Mouse (Mus musculus) activated CD4-positive, CD25-positive, alpha-beta regulatory T cell, adult 4 months (primary cell): ENCODE data around the gene Ankzf1. TPM values are rescaled to one million over a fixed set of nuclear protein-coding genes. Genes with fewer than 3 reads are reported as not detected.

ENCODE experiments used
- ATAC-seq: one replicate; pipeline ENCODE4 v1.8.0; 2017
- polyA plus RNA-seq, 2 experiments: library from polyadenylated mRNA; unstranded; fragments of 100-300 nt; shearing (Covaris generic); gene quantifications; one replicate each; pipeline ENCODE4 v1.2.1; 2017

Gene Ankzf1
- polyA plus RNA-seq, 2 experiments from 2014 or later, result 14.1 to 17.1 TPM

DNA sequence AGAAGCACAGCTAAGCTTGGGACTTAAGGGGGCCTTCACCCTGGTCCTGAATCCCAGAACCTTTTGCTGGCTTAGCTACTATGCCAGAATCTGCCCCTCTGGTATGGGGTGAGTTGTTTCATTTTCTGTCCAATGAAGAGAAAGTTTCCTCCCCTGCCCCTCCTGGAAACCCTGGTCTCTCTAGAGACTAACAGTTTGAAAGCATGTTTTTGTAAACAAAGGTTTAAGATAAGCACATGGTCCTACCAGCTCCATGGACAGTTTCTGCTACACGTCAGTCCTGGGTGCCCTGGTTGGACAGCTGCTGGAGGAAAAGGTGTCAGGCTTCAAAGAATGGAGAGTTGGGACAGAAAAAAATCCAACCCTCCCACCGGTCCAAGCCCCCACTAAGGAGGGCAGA lies 1.4 kb upstream of the Ankzf1 start:
- ATAC-seq, result no peak

DNA sequence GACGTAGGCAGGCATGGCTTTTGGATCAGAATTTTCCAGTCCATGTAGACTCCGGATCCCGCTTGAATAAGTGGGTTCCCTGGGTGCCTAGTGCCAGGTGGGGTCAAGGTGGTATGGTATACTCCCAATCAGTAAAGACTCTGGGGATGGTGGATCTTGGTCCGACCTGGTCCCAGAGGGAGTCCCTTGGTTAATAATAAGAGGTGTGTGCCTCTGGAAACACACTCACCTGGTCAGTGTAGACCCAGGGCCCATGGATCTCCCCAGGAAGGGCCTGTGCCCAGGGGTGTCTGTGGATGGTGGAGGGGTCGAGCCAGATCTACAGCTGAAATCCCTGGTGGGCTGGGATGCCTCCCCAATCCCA lies 711 bp upstream of the Ankzf1 start:
- no peak for ATAC-seq

DNA sequence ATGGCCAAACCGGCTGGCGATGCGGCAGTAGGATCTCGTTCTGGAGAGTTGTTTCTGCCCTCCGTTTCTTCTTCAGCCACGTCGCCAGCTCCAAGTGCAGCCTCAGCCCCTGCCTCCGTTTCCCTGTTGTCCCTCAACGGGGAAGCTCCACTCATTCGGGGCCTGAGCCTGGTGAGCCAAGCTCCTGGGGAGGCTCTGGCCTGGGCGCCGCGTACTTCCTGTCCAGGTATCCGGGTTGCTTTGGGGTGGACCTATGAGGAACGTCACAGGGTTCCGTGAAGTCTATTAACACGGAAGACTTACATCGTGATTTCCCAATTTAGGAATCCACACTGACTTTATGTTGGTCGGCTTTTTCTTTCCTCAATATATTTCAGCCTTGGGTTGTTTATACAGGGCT lies 501 bp downstream of the Ankzf1 start:
- peak; percentile 8 for ATAC-seq

DNA sequence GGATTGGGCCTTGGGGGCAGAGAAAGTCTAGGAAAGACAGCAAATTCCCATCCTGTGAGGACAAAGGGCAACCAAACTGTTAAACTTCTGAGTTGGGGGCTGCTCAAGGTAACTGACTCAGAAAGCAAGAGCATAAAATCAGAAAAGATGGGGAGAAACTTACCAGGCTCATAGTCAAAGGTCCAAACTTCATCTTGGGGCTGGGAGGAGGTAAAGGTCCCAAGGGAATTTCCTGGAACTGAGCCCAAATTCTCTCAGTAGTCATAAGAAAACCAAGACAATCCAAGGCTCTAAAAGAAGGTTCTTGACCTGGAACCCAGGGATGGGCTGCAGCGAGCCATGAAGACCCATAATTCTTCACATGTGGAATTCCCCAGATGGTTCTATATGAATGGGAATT lies 9.3 kb downstream of the Ankzf1 start:
- no peak for ATAC-seq

DNA sequence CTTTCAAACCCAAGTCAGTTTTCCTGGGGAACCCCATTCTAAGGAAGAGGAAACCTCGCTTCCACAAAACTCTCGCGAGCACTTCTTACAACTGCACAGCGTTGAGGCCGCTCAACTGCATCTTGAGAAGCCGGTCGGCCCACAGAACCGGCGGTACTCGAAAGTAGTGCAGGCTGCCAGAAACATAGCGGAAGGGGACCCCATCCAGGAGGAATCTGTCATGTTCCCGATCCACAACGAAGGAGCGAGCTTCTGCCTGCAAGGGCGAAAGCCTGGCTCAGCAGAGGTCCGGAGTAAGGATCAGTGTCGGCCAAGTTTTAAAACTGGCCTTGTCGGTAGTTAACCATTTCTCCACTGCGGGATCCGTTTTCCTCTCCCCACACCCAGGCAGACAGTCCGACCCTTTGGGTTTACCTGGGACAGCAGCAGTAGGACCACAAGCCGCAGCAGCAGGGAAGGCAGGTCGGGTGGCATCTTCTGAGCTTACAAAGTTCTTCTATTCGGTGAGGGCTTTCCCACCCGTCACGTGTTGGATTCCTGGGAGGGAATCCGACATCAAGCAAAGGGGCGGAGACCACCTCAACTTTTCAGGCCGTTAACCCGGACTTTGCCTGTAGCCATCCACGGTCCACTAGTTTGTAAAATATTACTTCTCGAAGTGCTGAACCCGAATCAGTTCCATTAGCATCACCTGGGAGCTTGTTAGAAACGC lies 17.2 kb downstream of the Ankzf1 start:
- peak; percentile 10 for ATAC-seq

DNA sequence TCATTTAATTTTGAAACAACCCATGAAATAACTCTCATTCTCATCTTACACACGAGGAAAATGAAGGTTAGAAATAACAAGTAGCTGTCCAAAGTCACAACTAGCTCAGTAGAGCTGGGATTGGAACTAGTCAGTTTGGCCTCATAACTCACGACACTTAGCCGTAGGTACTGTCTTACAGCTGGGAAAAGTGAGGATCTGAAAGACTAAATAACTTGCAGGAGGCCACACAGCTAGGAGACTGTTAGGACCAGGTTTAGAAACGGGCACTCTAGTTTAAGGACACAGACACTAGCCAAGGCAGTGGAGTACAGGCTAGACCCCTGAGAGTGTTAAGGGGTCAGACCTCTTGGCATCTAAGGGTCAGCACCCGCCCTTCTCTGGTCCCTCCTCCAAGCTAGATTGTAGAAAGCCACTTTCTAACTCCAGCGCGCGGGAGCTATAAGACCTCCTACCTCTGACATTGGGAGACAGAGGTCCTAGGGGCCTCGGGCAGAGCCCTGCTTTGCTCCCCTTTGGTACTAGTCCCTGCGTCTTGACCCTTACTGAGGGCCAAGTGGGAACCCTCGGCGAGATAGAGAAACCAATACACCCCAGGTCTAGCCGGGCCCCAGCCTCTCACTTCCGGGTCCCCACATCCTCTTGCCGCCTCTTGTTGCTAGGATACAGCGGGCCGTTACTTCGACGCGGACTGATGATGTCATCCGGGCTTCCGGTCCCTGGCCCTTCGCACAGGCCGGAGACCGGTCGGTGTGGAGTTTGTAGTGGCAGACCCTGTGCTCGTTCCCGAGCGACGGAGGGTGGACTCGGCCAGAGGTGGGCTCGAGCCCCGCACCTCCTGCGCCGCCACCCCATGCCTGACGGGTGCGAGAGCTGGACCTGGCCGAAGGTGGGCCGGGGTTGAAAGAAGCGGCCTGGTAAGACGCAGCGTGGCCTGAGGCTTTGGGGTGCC lies 18.5 kb downstream of the Ankzf1 start, which contains the start of the genes Glb1l and Stk16:
TSS of gene Glb1l (minus strand) at position 678 of the 952 bp plus-strand sequence.
TSS of gene Stk16 (plus strand) at position 703 of the 952 bp plus-strand sequence.
- ATAC-seq, result peak; percentile 91

DNA sequence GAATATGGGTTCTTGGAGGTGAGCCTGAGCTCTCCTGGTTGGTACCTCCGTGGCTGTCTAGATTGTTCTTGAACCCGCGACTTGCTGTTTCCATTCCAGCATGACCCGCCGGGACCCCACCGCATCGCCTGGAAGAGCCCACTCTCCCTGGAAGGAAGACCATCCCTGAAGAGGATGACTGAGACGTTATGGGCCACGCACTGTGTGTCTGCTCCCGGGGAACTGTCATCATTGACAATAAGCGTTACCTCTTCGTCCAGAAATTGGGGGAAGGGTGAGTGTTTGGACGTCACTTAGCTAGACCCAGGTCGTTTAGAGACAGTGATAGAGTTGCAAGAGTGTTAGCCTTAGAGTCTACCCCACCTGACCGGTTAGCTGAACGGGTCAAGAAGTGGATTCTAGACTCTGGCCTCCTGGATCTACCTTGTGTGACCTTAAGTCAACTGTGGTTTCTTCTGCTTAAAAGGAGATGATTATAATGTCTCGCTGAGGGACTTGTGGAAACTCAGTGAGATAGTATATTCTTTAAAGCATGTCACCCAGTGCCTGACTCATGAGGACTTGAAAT lies 19.3 kb downstream of the Ankzf1 start:
- ATAC-seq, result peak; percentile 3

DNA sequence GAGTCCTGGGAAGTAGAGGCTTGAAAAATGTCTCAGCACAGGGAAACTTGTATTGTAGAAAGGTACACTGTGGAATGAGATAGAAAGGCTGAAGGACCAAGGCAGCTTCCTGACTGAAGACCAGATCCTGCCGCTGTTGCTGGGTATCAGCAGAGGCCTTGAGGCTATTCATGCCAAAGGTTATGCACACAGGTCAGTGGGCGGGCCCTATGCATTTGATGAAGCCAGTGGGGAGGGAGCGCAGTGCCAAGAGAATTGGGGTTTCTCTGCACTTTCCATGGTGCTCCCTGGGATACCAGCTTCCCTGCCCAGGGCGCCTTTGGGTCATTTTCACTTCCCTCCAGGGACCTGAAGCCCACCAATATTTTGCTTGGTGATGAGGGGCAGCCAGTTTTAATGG lies 20.6 kb downstream of the Ankzf1 start:
- ATAC-seq, result no peak

DNA sequence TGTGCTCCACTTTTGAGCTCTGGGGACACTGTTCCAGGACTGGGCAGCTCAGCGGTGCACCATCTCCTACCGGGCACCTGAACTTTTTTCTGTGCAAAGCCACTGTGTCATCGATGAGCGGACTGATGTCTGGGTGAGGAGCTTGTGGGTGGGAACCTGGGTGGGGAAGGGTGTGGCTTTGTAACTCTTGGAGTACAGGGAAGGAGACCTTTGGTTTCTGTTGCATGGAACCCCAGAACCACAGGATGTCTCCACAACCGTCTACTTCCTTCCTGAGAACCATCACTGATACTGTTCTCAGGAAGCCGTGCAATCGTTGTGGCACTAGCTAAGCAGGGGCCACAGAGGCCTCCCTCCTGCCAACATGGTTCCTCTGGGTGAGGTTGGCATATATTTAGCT lies 21.1 kb downstream of the Ankzf1 start:
- no peak for ATAC-seq

DNA sequence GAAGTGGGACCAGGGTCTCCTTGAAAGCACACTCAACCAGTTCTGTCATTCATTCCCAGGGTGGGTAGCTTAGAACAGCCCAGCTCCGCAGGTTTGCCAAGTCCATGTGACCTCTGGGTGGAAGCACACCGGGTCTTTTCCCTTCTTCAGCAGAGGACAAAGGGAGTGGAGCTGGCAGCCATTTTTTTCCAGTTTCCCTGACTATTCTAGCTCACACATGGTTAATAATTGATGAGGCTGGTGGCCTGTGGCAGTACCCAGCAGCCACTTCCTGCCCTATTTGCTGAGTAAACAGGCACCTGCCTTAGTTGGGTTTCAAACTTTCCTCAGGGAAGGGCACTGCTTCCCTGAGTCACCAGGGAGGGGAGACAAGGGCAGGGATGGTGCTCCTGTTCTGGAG lies 22.5 kb downstream of the Ankzf1 start:
- ATAC-seq, result no peak

DNA sequence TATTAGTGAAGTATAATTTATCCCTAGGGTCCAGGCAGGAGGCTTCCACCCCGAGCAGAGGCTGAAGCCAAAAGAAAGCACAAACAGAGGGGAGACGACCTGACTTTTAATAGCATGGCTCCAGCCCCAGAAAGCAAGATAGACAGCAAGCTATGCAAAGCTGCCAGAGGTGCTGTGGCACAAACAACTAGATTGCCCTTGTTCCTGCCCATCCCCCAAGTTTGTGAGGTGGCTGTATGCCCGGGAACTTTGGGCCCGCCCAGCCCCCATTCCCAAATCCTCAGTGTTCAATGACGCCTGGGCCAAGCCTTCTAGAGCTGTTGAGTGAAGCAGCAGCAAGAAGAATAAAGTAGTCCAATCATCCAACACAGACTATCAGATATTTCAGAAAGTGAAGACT lies 22.9 kb downstream of the Ankzf1 start:
- no peak for ATAC-seq

DNA sequence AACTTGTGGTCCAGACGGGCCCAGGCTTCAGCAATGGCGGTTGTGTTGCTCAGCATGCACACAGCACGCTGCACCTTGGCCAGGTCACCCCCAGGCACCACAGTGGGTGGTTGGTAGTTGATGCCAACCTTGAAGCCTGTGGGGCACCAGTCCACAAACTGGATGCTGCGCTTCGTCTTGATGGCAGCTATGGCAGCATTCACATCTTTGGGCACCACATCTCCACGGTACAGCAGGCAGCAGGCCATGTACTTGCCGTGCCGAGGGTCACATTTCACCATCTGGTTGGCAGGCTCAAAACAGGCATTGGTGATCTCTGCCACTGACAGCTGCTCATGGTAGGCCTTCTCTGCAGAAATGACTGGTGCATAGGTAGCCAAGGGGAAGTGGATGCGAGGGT lies 23.8 kb downstream of the Ankzf1 start:
- ATAC-seq, result no peak

DNA sequence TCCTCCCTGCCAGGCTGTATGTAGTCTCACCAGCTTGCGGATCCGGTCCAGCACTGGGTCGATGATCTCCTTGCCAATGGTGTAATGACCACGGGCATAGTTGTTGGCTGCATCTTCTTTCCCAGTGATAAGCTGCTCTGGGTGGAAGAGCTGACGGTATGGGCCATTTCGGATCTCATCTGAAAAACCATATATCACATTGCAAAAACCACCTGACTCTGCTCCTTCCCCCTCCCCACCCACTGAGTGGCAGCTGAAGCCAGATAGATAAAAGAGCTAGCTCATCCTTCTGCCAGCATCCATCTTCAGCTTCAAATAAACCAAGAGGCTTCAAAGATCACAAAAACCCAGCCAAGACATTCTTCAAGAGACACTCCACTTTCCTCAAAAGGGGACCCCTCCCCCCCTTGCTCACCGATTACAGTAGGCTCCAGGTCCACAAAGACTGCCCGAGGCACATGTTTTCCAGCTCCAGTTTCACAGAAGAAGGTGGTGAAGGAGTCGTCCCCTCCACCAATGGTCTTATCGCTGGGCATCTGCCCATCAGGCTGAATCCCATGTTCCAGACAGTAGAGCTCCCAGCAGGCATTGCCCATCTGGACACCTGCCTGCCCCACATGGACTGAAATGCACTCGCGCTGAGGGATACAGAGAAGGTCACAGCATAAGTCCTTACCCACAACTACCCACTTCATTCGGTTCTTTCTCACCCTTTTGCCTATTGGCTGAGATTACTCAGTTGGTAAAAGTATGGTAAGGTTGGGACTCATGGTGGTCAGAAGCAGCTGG lies 25.0 kb downstream of the Ankzf1 start:
- no peak for ATAC-seq

DNA sequence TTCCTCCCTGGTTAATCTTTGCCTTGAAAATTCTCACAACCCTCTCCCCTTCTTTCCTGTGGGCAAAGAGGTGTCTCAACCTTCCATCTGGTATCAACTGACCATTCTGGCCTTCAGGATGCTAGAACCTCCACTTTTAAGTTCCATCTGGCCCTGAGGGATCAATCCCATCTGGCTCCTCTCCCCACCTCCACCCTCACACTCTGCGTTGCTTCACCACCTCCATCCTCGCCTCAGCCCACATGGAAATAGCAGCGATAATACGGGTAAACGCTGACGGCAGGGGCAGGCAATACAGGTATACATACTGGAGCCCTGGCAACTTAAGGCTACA lies 25.9 kb downstream of the Ankzf1 start:
- peak; percentile 1 for ATAC-seq

DNA sequence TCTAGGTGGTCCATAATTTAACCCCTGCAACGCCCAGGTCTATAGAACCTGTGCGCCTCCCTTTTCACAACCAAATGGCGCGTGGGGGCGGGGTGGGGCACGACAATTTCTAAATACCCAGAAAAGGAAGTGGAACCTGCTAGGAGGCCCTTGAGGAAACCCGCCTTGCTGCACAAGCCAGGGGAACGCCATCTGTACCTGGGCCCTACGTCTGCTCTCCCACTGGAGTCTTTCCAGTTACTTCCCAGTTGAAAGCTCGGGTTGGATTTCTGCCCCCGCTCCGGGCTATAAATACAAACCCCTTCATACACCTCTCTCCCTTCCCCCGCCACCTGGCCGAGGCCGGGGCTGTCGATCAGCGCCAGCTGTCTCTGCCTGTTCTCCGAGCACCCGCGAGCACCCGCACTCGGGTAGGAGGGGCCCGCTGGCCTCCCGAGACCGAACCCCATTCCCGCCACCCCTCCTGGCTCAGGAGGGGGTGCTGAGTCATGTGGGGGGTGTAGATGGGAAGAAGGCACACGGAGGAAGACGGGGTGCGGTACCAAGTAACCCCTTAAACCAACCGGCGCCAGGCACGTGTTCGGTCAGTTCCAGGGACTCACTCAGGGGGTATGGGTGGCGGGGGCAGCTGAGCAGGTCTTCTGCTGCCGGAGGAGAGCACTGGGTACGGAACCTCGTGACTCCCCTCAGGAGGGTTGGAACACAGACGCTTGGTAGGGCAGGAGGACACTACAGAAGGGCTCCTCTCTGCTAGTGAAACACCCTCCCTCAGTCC lies 26.5 kb downstream of the Ankzf1 start:
- ATAC-seq, result peak; percentile 54

DNA sequence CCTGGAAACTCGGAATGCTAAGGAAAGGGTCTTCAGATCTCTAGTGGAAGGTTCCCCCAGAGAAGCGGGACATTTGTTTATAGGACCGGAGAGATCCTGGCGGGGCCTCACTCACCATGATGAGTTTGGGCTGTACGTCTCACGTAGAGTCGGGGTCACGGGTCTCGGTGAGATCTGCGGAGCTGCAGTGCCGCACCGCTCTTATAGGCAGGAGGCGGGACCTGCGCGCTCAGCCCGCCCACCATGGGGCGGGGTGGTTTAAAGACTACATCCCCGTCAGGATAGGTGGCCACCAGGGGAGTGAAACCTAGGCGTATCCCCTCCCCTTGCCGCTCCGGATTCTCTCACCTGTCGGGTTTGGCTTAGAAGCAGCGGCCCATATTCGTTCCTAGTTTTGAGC lies 27.1 kb downstream of the Ankzf1 start:
- peak; percentile 91 for ATAC-seq

DNA sequence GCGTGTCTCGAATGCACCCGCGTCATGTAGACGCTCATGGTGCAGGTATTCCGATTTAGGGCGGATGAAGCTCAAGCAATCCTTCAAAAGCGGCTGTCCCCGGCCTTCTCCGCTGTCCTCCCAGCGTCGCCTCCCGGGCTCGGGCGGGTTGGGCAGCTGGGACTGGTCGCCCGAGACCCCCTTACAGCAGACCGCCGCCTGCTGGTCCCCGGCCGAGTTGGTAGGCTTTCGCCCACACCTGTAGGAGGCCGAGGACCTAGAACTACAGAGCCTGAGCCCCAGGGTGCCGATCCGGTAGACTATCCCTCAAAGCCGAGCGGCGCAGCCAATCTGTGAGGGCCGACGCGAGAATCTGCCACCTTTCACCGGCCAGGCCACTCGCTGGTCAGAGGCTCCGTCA lies 27.6 kb downstream of the Ankzf1 start, which contains the start of gene Tuba4a:
TSS of gene Tuba4a (minus strand) at position 335 of the 400 bp plus-strand sequence.
- no peak for ATAC-seq

DNA sequence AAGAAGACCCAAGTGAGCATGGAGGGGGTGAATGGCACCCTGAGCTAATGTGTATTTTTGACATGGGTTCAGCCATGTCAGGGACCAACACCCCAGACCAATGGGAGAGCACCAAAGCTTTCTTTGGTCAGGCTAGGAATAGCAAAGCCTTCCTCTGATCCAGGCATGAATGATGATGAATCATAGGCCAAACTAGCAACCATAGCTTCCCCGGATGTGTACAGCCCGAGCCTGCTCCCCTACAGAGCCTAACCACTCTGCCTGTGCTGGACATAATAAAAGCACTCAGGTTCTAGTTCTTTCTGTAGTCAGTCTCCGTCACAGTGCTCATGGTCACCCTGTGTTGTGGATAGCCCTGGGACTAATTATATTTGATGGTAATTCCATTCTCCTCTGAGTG lies 29.6 kb downstream of the Ankzf1 start:
- ATAC-seq, result no peak

DNA sequence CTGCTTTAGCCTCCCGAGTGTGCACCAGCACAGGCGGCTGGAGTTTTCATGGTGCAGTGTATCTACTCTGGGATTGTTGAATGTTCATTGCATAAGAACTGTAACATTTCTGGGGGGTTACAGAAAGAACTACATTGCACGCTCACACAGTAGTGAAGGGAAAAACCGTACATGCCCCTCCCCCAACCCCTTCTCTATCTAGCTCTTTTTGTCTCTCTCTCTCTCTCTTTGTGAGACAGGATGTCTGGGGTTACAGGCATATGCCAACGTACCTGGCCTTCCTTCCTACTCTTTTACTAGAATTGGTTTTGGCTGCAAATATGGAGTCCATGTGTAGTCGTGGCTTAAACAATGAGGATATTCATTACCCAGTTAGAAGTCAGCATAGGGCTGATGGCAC lies 31.0 kb downstream of the Ankzf1 start:
- ATAC-seq, result no peak

DNA sequence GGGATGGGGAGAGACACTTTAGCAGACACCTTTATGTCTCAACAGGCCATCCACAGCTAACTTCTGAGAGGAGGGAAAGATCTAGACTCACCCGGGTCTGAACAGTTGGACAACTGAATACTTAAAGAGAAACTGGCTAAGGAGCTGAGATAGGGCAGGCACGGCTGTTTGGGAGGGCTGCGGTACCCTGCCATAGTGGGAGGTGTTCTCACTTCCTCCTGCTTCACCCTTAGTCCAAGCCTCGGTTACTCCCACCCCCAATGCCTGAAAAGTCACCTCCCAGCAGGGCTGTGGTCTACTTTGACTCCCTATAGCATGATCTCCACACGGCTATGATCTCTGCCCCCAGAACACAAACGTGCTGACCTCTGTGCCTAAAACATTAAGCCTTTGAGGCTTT lies 31.6 kb downstream of the Ankzf1 start:
- no peak for ATAC-seq

DNA sequence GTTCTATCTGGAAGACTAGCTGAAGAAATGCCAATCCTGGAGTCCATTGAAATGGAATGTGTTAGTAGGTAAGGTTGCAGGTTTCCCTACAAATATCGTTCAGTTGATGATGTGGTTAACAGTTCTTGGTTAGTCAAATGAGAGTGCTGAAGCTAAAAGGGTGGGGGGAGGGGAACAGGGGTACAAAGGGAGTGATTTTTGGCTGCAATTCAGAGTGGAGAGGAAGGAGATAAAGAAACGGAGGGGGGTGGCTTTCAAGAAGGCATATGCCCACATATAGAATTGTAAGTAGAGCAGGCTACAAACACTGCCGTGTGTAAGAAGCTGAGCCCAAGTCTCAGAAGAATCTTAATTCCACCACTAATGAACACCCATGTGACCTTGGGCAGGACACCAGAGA lies 33.5 kb downstream of the Ankzf1 start:
- ATAC-seq, result no peak

DNA sequence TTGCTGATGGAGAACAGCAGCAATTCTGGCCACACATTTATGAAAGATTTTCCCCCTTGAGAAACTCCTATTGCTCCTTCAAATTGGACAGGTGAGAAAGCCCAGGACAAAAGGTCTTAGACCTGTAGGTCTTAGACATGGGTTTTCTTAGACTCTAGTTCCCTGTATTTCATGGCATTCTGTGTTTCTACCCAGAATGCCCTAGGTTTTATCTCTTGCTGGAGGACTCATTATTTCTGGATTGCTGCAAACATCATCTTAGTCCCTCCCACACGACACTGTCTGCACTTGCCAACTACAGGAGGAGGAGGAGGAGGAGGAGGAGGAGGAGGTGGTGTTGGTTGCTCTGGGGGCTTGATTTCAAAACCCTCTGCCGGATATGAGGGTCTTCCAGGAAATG lies 34.2 kb downstream of the Ankzf1 start:
- ATAC-seq, result no peak
